Mouse (Mus musculus) midbrain, embryonic 12.5 days (tissue): Measurements from ENCODE around the gene Arhgap21. TPM values are rescaled to one million over a fixed set of nuclear protein-coding genes. Genes with fewer than 3 reads are reported as not detected.

Experiments used
- ATAC-seq: fragments of 200-750 bp; cut with Nextera tagmentation; 2 replicates; pipeline ENCODE4 v1.8.0; 2017; ENCODE audit warnings: low read depth, moderate TSS enrichment, moderate library complexity; ENCODE audit not compliant: low FRiP score
- H3K27ac ChIP-seq: fragments of 300-500 bp; sonication (generic); replicated peaks from 2 replicates; pipeline ENCODE4 v1.5.1; 2016; ENCODE audit warnings: mild to moderate bottlenecking
- H3K27me3 ChIP-seq: fragments of 300-500 bp; sonication (generic); 2 replicates; pipeline ENCODE4 v1.6.1; 2016; ENCODE audit warnings: mild to moderate bottlenecking
- H3K36me3 ChIP-seq: fragments of 300-500 bp; sonication (generic); 2 replicates; pipeline ENCODE4 v1.6.1; 2016
- H3K4me1 ChIP-seq: fragments of 300-500 bp; sonication (generic); 2 replicates; pipeline ENCODE4 v1.6.1; 2016
- H3K4me2 ChIP-seq: fragments of 300-500 bp; sonication (generic); replicated peaks from 2 replicates; pipeline ENCODE4 v1.6.1; 2016; ENCODE audit warnings: mild to moderate bottlenecking, moderate library complexity
- H3K4me3 ChIP-seq: fragments of 300-500 bp; sonication (generic); 2 replicates; pipeline ENCODE4 v1.5.1; 2016; ENCODE audit warnings: mild to moderate bottlenecking
- H3K9ac ChIP-seq: fragments of 300-500 bp; sonication (generic); replicated peaks from 2 replicates; pipeline ENCODE4 v1.6.1; 2016; ENCODE audit warnings: mild to moderate bottlenecking, moderate library complexity
- H3K9me3 ChIP-seq: fragments of 300-500 bp; sonication (generic); 2 replicates; pipeline ENCODE4 v1.6.1; 2016; ENCODE audit warnings: mild to moderate bottlenecking
- WGBS: fragments of 180-500 bp; shearing (Covaris S2); methylation state at CpG from one replicate; pipeline ENCODE4 v1.1.7; 2016; 5-methylcytosine and 5-hydroxymethylcytosine counted together
- polyA plus RNA-seq: library from polyadenylated mRNA; unstranded; fragments of >200 nt; fragmentation: Nextera tagmentation; extraction: Ambion mirVana; gene quantifications from 2 replicates; pipeline ENCODE4 v1.2.1, GENCODE M21; 2016

Arhgap21 gene
- polyA plus RNA-seq, result 67.8 and 75.0 TPM in 2 replicates

GRCm38 (mm10) chr2:20968441-20969200 lies at the start of gene Arhgap21:
TSS of gene Arhgap21 (minus strand) at chr2:20968881.
- peak within 1 kb of the TSS; percentile 99 for H3K27ac ChIP-seq
- WGBS, result 0% methylated on average over 66 of the region's 102 CpGs
- no peaks in the 10 kb centered on the region for H3K9me3 ChIP-seq
- no peaks in the 10 kb centered on the region for H3K36me3 ChIP-seq
- H3K27me3 ChIP-seq, result no peaks in the 10 kb centered on the region
- peak within 1 kb of the TSS; percentile 99 for H3K4me3 ChIP-seq
- ATAC-seq, result peak; percentile 77
- peak within 1 kb of the TSS; percentile 99 for H3K9ac ChIP-seq
- peak within 1 kb of the TSS; percentile 72 for H3K4me2 ChIP-seq
- peaks cover 20% of the 10 kb centered on the region for H3K4me1 ChIP-seq

- no peak overlapping the region for H3K4me2 ChIP-seq
- no peaks in the 10 kb centered on the region for H3K27me3 ChIP-seq
- H3K4me1 ChIP-seq, result peaks cover 8% of the 10 kb centered on the region
- H3K9me3 ChIP-seq, result no peaks in the 10 kb centered on the region
- ATAC-seq, result no peak
- no peak overlapping the region for H3K9ac ChIP-seq
- H3K27ac ChIP-seq, result no peak overlapping the region
- no peak overlapping the region for H3K4me3 ChIP-seq
- WGBS, result 86% methylated on average over 7 of the region's 7 CpGs
- no peaks in the 10 kb centered on the region for H3K36me3 ChIP-seq
These were observed 47.9 kb upstream of the Arhgap21 start for GRCm38 (mm10) chr2:21016589-21016988.

- Histone ChIP-seq H3K9ac (peak overlapping the region; percentile 47; the same call in 1 of the 2 replicates), H3K4me3 (no peak overlapping the region), H3K9me3 (no peaks in the 10 kb centered on the region), H3K27me3 (no peaks in the 10 kb centered on the region), H3K36me3 (no peaks in the 10 kb centered on the region), H3K4me2 (peak overlapping the region; percentile 33), H3K27ac (peak overlapping the region; percentile 99), H3K4me1 (peaks cover 42% of the 10 kb centered on the region)
- 17% methylated on average over 11 of the region's 11 CpGs for WGBS
- ATAC-seq, result peak; percentile 93
These were observed 42.2 kb upstream of the Arhgap21 start for GRCm38 (mm10) chr2:21010806-21011397.

GRCm38 (mm10) chr2:21010219-21010618 lies 41.5 kb upstream of the Arhgap21 start:
- Histone ChIP-seq H3K27me3 (no peaks in the 10 kb centered on the region), H3K4me3 (no peak overlapping the region), H3K9ac (peak overlapping the region; percentile 38; the same call in 1 of the 2 replicates), H3K4me2 (peak overlapping the region; percentile 18), H3K36me3 (no peaks in the 10 kb centered on the region), H3K9me3 (no peaks in the 10 kb centered on the region), H3K27ac (peak overlapping the region; percentile 99), H3K4me1 (peaks cover 42% of the 10 kb centered on the region)
- WGBS, result 10% methylated on average over 9 of the region's 9 CpGs
- ATAC-seq, result peak; percentile 93

- Histone ChIP-seq H3K9ac (peak overlapping the region; percentile 38; the same call in 1 of the 2 replicates), H3K36me3 (no peaks in the 10 kb centered on the region), H3K27ac (peak overlapping the region; percentile 99), H3K4me1 (peaks cover 42% of the 10 kb centered on the region), H3K9me3 (no peaks in the 10 kb centered on the region), H3K27me3 (no peaks in the 10 kb centered on the region), H3K4me2 (peak overlapping the region; percentile 18), H3K4me3 (no peak overlapping the region)
- 22% methylated on average over 16 of the region's 16 CpGs for WGBS
- peak; percentile 43 for ATAC-seq
These were observed 40.8 kb upstream of the Arhgap21 start for GRCm38 (mm10) chr2:21009258-21010140.

GRCm38 (mm10) chr2:21002538-21002937 lies 33.9 kb upstream of the Arhgap21 start:
- Histone ChIP-seq H3K4me2 (no peak overlapping the region), H3K9ac (no peak overlapping the region), H3K27ac (no peak overlapping the region), H3K4me1 (0 out of 2 replicates have a peak, but pooled peaks cover 2% of the 10 kb centered on the region), H3K9me3 (no peaks in the 10 kb centered on the region), H3K36me3 (no peaks in the 10 kb centered on the region), H3K27me3 (no peaks in the 10 kb centered on the region), H3K4me3 (no peak overlapping the region)
- 91% methylated on average over 8 of the region's 8 CpGs for WGBS
- no peak for ATAC-seq

GRCm38 (mm10) chr2:21001156-21001555 lies 32.5 kb upstream of the Arhgap21 start:
- H3K4me3 ChIP-seq, result no peak overlapping the region
- H3K9me3 ChIP-seq, result no peaks in the 10 kb centered on the region
- no peaks in the 10 kb centered on the region for H3K4me1 ChIP-seq
- 83% methylated on average over 5 of the region's 5 CpGs for WGBS
- H3K27me3 ChIP-seq, result no peaks in the 10 kb centered on the region
- no peak overlapping the region for H3K27ac ChIP-seq
- ATAC-seq, result no peak
- no peaks in the 10 kb centered on the region for H3K36me3 ChIP-seq
- H3K4me2 ChIP-seq, result no peak overlapping the region
- no peak overlapping the region for H3K9ac ChIP-seq

- Histone ChIP-seq H3K4me2 (no peak overlapping the region), H3K4me1 (no peaks in the 10 kb centered on the region), H3K27me3 (no peaks in the 10 kb centered on the region), H3K9me3 (no peaks in the 10 kb centered on the region), H3K36me3 (no peaks in the 10 kb centered on the region), H3K4me3 (no peak overlapping the region), H3K27ac (no peak overlapping the region), H3K9ac (no peak overlapping the region)
- ATAC-seq, result no peak
- 93% methylated on average over 2 of the region's 2 CpGs for WGBS
These were observed 26.9 kb upstream of the Arhgap21 start for GRCm38 (mm10) chr2:20995547-20995946.

GRCm38 (mm10) chr2:20991508-20991907 lies 22.8 kb upstream of the Arhgap21 start:
- no peak overlapping the region for H3K4me3 ChIP-seq
- ATAC-seq, result no peak
- no peaks in the 10 kb centered on the region for H3K4me1 ChIP-seq
- H3K9me3 ChIP-seq, result no peaks in the 10 kb centered on the region
- H3K9ac ChIP-seq, result no peak overlapping the region
- no peaks in the 10 kb centered on the region for H3K27me3 ChIP-seq
- H3K36me3 ChIP-seq, result no peaks in the 10 kb centered on the region
- no peak overlapping the region for H3K27ac ChIP-seq
- WGBS, result 78% methylated on average over 2 of the region's 2 CpGs
- H3K4me2 ChIP-seq, result no peak overlapping the region

GRCm38 (mm10) chr2:20990907-20991306 lies 22.2 kb upstream of the Arhgap21 start:
- Histone ChIP-seq H3K4me3 (no peak overlapping the region), H3K9ac (no peak overlapping the region), H3K27me3 (no peaks in the 10 kb centered on the region), H3K4me1 (no peaks in the 10 kb centered on the region), H3K36me3 (no peaks in the 10 kb centered on the region), H3K4me2 (no peak overlapping the region), H3K27ac (no peak overlapping the region), H3K9me3 (no peaks in the 10 kb centered on the region)
- ATAC-seq, result no peak
- WGBS, result 62% methylated on average over 2 of the region's 2 CpGs

GRCm38 (mm10) chr2:20990056-20990455 lies 21.4 kb upstream of the Arhgap21 start:
- no peaks in the 10 kb centered on the region for H3K36me3 ChIP-seq
- H3K27ac ChIP-seq, result no peak overlapping the region
- 91% methylated on average over 3 of the region's 3 CpGs for WGBS
- H3K9me3 ChIP-seq, result no peaks in the 10 kb centered on the region
- H3K27me3 ChIP-seq, result no peaks in the 10 kb centered on the region
- no peak overlapping the region for H3K4me2 ChIP-seq
- H3K9ac ChIP-seq, result no peak overlapping the region
- no peak for ATAC-seq
- H3K4me1 ChIP-seq, result no peaks in the 10 kb centered on the region
- no peak overlapping the region for H3K4me3 ChIP-seq

- Histone ChIP-seq H3K4me2 (no peak overlapping the region), H3K9ac (no peak overlapping the region), H3K27ac (no peak overlapping the region), H3K27me3 (no peaks in the 10 kb centered on the region), H3K4me1 (no peaks in the 10 kb centered on the region), H3K9me3 (no peaks in the 10 kb centered on the region), H3K36me3 (no peaks in the 10 kb centered on the region), H3K4me3 (no peak overlapping the region)
- ATAC-seq, result no peak
- 73% methylated on average over 3 of the region's 3 CpGs for WGBS
These were observed 19.1 kb upstream of the Arhgap21 start for GRCm38 (mm10) chr2:20987822-20988221.
